Mouse (Mus musculus) ES-E14 (cell line): ENCODE data around the gene Ptp4a2. TPM values are rescaled to one million over a fixed set of nuclear protein-coding genes. Genes with fewer than 3 reads are reported as not detected.

Source experiments
- DNase-seq: peaks from one replicate; pipeline ENCODE4 v3.0.0-alpha.2; 2013; ENCODE audit warnings: low read depth, low spot score
- H3K27ac ChIP-seq: 2 replicates; pipeline ENCODE4 v1.5.1; 2012; ENCODE audit warnings: low read depth, mild to moderate bottlenecking, low read length, moderate library complexity, mixed read lengths; ENCODE audit not compliant: poor library complexity, insufficient read depth, severe bottlenecking
- H3K36me3 ChIP-seq: 2 replicates; pipeline ENCODE4 v1.6.1; 2012; ENCODE audit warnings: mild to moderate bottlenecking, low read length, moderate library complexity, mixed read lengths; ENCODE audit not compliant: control insufficient read depth, poor library complexity, insufficient read depth, severe bottlenecking
- H3K4me1 ChIP-seq, 2 experiments: fragments of 150-350 bp in 1 of 2; sonication (generic) in 1 of 2; 2 replicates each; pipeline ENCODE4 v1.6.1; 2012; ENCODE audit warnings: low read length in 2 of 2, mild to moderate bottlenecking in 1 of 2, mixed read lengths in 1 of 2; ENCODE audit not compliant: control insufficient read depth in 2 of 2, insufficient read depth in 2 of 2, poor library complexity in 1 of 2
- H3K4me3 ChIP-seq, 2 experiments: fragments of 150-350 bp in 1 of 2; sonication (generic) in 1 of 2; 2 replicates each; pipeline ENCODE4 v1.5.1; 2012; ENCODE audit warnings: low read length in 2 of 2, low read depth in 1 of 2, mild to moderate bottlenecking in 1 of 2, mixed read lengths in 1 of 2; ENCODE audit not compliant: insufficient read depth in 1 of 2, poor library complexity in 1 of 2, severe bottlenecking in 1 of 2
- H3K9ac ChIP-seq: 2 replicates; pipeline ENCODE4 v1.6.1; 2012; ENCODE audit warnings: low read depth, mild to moderate bottlenecking, low read length, mixed read lengths; ENCODE audit not compliant: poor library complexity, insufficient read depth, severe bottlenecking
- H3K9me3 ChIP-seq: fragments of 150-350 bp; sonication (generic); 2 replicates; pipeline ENCODE4 v1.6.1; 2012; ENCODE audit warnings: low read depth, mild to moderate bottlenecking, low read length; ENCODE audit not compliant: control insufficient read depth, insufficient read depth
- CHD2 ChIP-seq: IDR thresholded peaks from 2 replicates; pipeline ENCODE4 v1.6.1; 2014; ENCODE audit warnings: mild to moderate bottlenecking, low read depth, low read length, inconsistent platforms
- HCFC1 ChIP-seq: IDR thresholded peaks from 2 replicates; pipeline ENCODE4 v1.6.1; 2012; ENCODE audit warnings: low read length, inconsistent platforms, borderline replicate concordance; ENCODE audit not compliant: insufficient read depth
- MAFK ChIP-seq: IDR thresholded peaks from 2 replicates; pipeline ENCODE4 v1.6.1; 2014; ENCODE audit warnings: mild to moderate bottlenecking, low read depth, low read length, inconsistent platforms; ENCODE audit not compliant: insufficient read depth
- ZC3H11A ChIP-seq: IDR thresholded peaks from 2 replicates; pipeline ENCODE4 v1.6.1; 2012; ENCODE audit warnings: low read depth, mild to moderate bottlenecking, inconsistent platforms, low read length, borderline replicate concordance
- ZNF384 ChIP-seq: IDR thresholded peaks from 2 replicates; pipeline ENCODE4 v1.6.1; 2012; ENCODE audit warnings: low read depth, low read length, inconsistent platforms
- in situ Hi-C, 2 experiments: fragments of 600-800 bp; cut with MboI; formaldehyde crosslinking; loops; one replicate each; pipeline ENCODE4 v1.15.1; 2025; ENCODE audit warnings: low sequenced_read_pairs in 2 of 2, inconsistent platforms in 1 of 2; ENCODE audit not compliant: unreplicated experiment in 2 of 2
- total RNA-seq: library from RNA; depleted of rRNA; stranded (reverse); fragments of 300-350 nt; gene quantifications from 2 replicates; pipeline ENCODE4 v1.2.3, GENCODE M21; 2012

Gene Ptp4a2
- total RNA-seq, 1 experiment, result 104 TPM

GRCm38 (mm10) chr4:129830343-129830944 lies 19.4 kb downstream of the Ptp4a2 start:
- Histone ChIP-seq H3K27ac (no peak overlapping the region), H3K4me3 (no peak overlapping the region), H3K9me3 (no peaks in the 10 kb centered on the region), H3K36me3 (no peaks in the 10 kb centered on the region), H3K9ac (no peak overlapping the region), H3K4me1 (peaks cover 6 to 15% of the 10 kb centered on the region in 2 experiments)
- no peak for TF ChIP-seq ZNF384
- TF ChIP-seq MAFK, result no peak
- TF ChIP-seq HCFC1, result no peak
- no peak for TF ChIP-seq ZC3H11A
- TF ChIP-seq CHD2, result no peak
- in situ Hi-C loops, result no loop called here
- no peak for DNase-seq

GRCm38 (mm10) chr4:129834581-129834980 lies 23.6 kb downstream of the Ptp4a2 start:
- Histone ChIP-seq H3K27ac (no peak overlapping the region), H3K9ac (no peak overlapping the region), H3K9me3 (no peaks in the 10 kb centered on the region), H3K4me1 (peaks cover 6 to 20% of the 10 kb centered on the region in 2 experiments), H3K36me3 (no peaks in the 10 kb centered on the region; the same call in 1 of the 2 replicates), H3K4me3 (no peak overlapping the region)
- no peak for DNase-seq
- TF ChIP-seq ZNF384 (no peak), ZC3H11A (no peak), HCFC1 (no peak)
- in situ Hi-C loops, result no loop called here

- in situ Hi-C loops, result no loop called here
- Histone ChIP-seq H3K4me3 (no peak overlapping the region), H3K27ac (peak overlapping the region; percentile 37), H3K4me1 (peaks cover 6 to 20% of the 10 kb centered on the region in 2 experiments), H3K9me3 (no peaks in the 10 kb centered on the region), H3K36me3 (no peaks in the 10 kb centered on the region; the same call in 1 of the 2 replicates), H3K9ac (no peak overlapping the region)
- no peak for DNase-seq
- TF ChIP-seq CHD2 (no peak), ZC3H11A (no peak), HCFC1 (no peak), MAFK (no peak), ZNF384 (no peak)
Observed at GRCm38 (mm10) chr4:129835296-129835695, 24.3 kb downstream of the Ptp4a2 start.

GRCm38 (mm10) chr4:129839866-129840555 lies 29.0 kb downstream of the Ptp4a2 start:
- no peak overlapping the region for H3K4me3 ChIP-seq
- peaks cover 6 to 10% of the 10 kb centered on the region in 2 experiments for H3K4me1 ChIP-seq
- in situ Hi-C loops, result no loop called here
- no peaks in the 10 kb centered on the region for H3K9me3 ChIP-seq
- no peak for TF ChIP-seq ZNF384
- no peak for TF ChIP-seq MAFK
- TF ChIP-seq CHD2, result no peak
- TF ChIP-seq HCFC1, result no peak
- no peak for TF ChIP-seq ZC3H11A
- no peak overlapping the region for H3K27ac ChIP-seq
- peaks cover 20% of the 10 kb centered on the region for H3K36me3 ChIP-seq
- no peak overlapping the region for H3K9ac ChIP-seq
- DNase-seq, result no peak
